Mouse (Mus musculus): ENCODE results near the gene Ninj1.

- no peak for TF ChIP-seq CTCF (IDR thresholded peaks at IDR 0.05; ENCODE audit: control insufficient read depth, insufficient read depth, insufficient read length)
- no peak for TF ChIP-seq CEBPB (IDR thresholded peaks at IDR 0.05; ENCODE audit: low read depth)
Observed at GRCm38 (mm10) chr13:49180274-49180673, 7.0 kb upstream of the Ninj1 start.

Data from C2C12 (cell line).